Mouse (Mus musculus) E14TG2a.4 (cell line): ENCODE measurements around the gene Nudt16.
"Not testable (repeated sequence)": the region's sequence is repeated elsewhere in the genome, so short reads cannot be mapped to it uniquely, and the experiment has no call there.

Experiments used
- H3K27me3 ChIP-seq: 2 replicates; pipeline ENCODE4 v1.6.1; 2014; ENCODE audit warnings: low read length, control low read depth; ENCODE audit not compliant: insufficient read depth
- H3K36me3 ChIP-seq: 2 replicates; pipeline ENCODE4 v1.6.1; 2014; ENCODE audit warnings: low read length, control low read depth; ENCODE audit not compliant: insufficient read depth
- H3K4me1 ChIP-seq: replicated peaks from 2 replicates; pipeline ENCODE4 v1.6.1; 2014; ENCODE audit warnings: low read depth, low read length, control low read depth
- H3K4me3 ChIP-seq: replicated peaks from 2 replicates; pipeline ENCODE4 v1.5.1; 2014; ENCODE audit warnings: mild to moderate bottlenecking, low read length
- H3K9me3 ChIP-seq: 2 replicates; pipeline ENCODE4 v1.6.1; 2014; ENCODE audit warnings: low read length, control low read depth
- CTCF ChIP-seq: conservative IDR thresholded peaks from 2 replicates; pipeline ENCODE4 v1.5.1; 2014; ENCODE audit warnings: low read length
- NANOG ChIP-seq: IDR thresholded peaks from 2 replicates; pipeline ENCODE4 v1.6.1; 2014; ENCODE audit warnings: borderline replicate concordance, low read length, mixed read lengths
- POU5F1 ChIP-seq: IDR thresholded peaks from 2 replicates; pipeline ENCODE4 v1.6.1; 2014; ENCODE audit warnings: low read length, borderline replicate concordance

Gene Nudt16

DNA sequence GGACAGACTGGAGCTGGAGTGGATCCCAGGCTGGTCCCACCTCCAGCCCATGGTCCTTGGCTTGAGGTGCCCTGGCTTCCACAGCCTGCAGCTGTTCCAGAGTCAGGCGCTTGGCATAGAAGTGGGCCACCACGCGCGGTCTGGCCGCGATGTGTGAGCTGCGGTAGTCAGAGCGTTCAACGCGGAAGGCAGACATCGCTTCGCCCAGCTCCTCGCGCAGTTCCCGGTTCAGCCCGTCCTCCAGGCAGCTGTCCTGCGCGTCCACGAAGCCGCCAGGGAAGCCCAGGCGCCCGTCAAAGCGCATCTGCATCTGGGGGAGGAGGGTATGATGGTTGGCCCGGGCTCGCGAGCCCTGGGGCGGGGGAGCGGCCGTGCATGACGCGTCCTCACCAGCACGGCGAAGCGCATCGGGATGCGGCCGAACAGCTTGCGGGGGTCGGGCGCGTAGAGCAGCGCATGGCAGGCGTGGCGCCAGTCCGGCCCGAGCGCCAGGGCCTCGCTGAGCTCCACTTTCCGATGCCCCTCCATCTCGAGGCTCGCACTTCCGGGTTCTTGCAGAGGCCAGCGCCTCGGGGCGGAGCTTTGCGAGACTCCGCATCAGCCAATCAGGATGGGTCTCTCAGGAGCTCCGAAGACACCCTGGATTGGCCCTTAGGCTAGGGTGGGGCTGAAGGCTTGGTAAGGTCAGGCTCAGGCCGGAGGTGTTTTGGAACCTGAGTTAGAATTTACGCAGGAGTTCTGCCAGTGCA is at the start of gene Nudt16:
Nudt16 (minus strand) TSS at position 572 of the 749 bp plus-strand sequence.
- no peaks in the 10 kb centered on the region for H3K9me3 ChIP-seq
- H3K4me3 ChIP-seq = peak within 1 kb of the TSS; percentile 82
- TF ChIP-seq CTCF = no peak
- TF ChIP-seq POU5F1 = no peak
- peaks cover 12% of the 10 kb centered on the region for H3K4me1 ChIP-seq
- H3K27me3 ChIP-seq = peaks cover 18% of the 10 kb centered on the region
- no peaks in the 10 kb centered on the region for H3K36me3 ChIP-seq

DNA sequence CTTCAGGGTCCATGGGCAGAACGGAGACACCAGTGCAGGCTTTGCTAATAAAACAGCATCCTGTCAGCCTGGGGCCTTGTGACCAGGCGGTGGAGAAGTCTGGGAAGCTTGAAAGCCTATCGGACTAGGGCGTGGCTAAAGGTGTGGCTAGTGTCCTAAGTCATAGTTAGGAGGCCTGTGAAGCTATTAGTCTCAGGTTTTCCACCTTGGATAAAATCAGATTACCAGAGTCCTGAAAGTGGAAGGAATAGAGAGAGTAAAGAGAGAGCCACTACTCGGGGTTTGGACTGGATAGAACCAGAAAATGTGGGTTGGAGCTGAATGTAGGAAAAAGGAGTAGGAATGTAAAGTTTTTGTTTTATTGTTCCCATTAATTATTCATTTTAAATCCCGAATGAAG is 13.4 kb upstream of the Nudt16 start, which contains the start of gene 1700080E11Rik:
1700080E11Rik (minus strand) TSS at position 101 of the 400 bp plus-strand sequence.
- Histone ChIP-seq H3K4me1 (no peaks in the 10 kb centered on the region), H3K36me3 (no peaks in the 10 kb centered on the region), H3K27me3 (no peaks in the 10 kb centered on the region), H3K4me3 (no peak within 1 kb of the TSS), H3K9me3 (no peaks in the 10 kb centered on the region)
- TF ChIP-seq NANOG (no peak), POU5F1 (no peak), CTCF (no peak)

DNA sequence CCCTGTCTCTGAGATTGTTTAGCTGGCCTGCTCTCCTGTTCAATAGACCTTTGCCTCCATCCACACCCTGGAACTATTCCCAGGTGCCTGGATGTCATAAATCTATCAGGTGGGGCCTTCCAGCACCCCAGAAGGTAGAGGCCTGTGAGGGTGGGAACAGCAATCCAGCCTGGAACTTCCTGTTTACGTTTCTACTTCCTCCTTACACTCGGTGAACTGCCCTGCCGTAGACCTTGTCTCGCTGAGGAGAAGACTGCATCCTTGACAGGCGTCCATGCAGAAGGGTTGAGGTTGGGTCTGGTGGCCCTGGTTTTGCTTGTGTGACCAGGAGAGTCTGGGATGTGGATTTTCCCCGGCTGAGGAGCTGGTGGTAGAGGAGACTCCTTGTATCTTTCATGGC is 7.6 kb upstream of the Nudt16 start:
- no peak overlapping the region for H3K4me3 ChIP-seq
- no peaks in the 10 kb centered on the region for H3K36me3 ChIP-seq
- TF ChIP-seq POU5F1 = no peak
- TF ChIP-seq NANOG = no peak
- TF ChIP-seq CTCF = no peak
- no peaks in the 10 kb centered on the region for H3K27me3 ChIP-seq
- H3K4me1 ChIP-seq = no peaks in the 10 kb centered on the region
- no peaks in the 10 kb centered on the region; the same call in 1 of the 2 replicates for H3K9me3 ChIP-seq

DNA sequence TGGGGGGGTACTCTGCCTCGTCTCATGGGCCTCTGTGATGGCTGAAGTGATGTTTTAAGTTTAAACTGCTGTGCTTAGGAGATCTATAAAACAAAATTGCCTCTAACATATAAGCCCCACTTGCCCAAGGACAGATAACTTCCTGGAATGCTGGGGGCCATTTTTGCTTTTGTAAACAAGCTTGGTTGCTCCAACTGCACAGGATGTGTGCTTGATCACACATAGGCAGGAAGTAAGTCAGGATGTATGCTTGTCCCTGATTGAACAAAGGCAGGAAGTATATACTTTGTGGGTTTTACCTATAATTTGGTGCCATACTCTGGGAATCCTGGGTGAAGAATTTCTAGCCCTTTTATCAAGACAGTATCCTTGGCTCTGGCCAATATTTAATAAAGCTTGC is 4.8 kb upstream of the Nudt16 start:
- TF ChIP-seq NANOG = no peak
- no peak for TF ChIP-seq POU5F1
- no peak for TF ChIP-seq CTCF
- H3K4me1 ChIP-seq = peaks cover 4% of the 10 kb centered on the region; the same call in 1 of the 2 replicates
- no peak overlapping the region for H3K4me3 ChIP-seq
- H3K36me3 ChIP-seq = no peaks in the 10 kb centered on the region
- H3K27me3 ChIP-seq = no peaks in the 10 kb centered on the region; the same call in 1 of the 2 replicates
- H3K9me3 ChIP-seq = no peaks in the 10 kb centered on the region; the same call in 1 of the 2 replicates

DNA sequence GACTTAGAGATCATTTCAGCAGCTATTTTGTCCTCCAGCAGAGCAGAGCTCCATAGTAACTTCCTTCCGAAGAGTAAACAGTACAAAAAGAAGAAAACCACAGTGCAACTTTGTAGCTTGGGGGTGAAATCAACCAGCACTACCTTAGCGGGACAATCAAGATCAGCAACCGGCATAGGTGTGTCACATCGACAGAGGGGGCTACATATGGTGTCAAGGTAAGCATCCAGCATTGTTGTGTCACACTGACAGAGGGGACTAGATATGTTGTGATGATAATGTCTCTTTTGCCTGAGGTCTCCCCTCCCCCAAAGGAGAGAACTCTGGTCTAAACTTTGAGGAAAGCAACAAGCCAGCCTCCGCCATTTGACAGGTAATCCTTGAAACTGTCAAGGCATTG is 2.9 kb upstream of the Nudt16 start:
- no peak overlapping the region for H3K4me3 ChIP-seq
- TF ChIP-seq POU5F1 (no peak), CTCF (no peak), NANOG (no peak)
- H3K4me1 ChIP-seq = peaks cover 12% of the 10 kb centered on the region
- peaks cover 18% of the 10 kb centered on the region for H3K27me3 ChIP-seq
- H3K36me3 ChIP-seq = no peaks in the 10 kb centered on the region
- H3K9me3 ChIP-seq = no peaks in the 10 kb centered on the region; the same call in 1 of the 2 replicates

DNA sequence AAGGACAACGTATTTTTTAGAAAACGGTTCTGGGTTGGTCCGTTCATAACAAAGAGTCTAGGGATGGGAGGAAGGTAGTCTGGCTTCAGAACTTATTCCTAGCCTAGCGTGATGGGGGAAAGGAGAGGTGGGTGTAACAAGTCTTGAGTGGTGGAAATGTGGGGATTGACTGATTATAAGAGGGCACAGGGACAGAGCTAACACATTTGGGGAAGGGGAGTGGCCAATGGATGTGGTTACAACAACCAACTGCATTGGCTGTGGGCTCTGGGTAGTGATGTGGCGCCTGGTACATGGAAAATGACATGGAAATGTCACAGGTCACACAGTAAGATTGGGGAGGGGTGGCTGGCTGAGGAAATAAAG is 361 bp upstream of the Nudt16 start:
- H3K36me3 ChIP-seq = no peaks in the 10 kb centered on the region
- H3K4me3 ChIP-seq = peak overlapping the region; percentile 82
- peaks cover 18% of the 10 kb centered on the region for H3K27me3 ChIP-seq
- no peak for TF ChIP-seq CTCF
- no peak for TF ChIP-seq POU5F1
- no peak for TF ChIP-seq NANOG
- no peaks in the 10 kb centered on the region for H3K9me3 ChIP-seq
- peaks cover 12% of the 10 kb centered on the region for H3K4me1 ChIP-seq

DNA sequence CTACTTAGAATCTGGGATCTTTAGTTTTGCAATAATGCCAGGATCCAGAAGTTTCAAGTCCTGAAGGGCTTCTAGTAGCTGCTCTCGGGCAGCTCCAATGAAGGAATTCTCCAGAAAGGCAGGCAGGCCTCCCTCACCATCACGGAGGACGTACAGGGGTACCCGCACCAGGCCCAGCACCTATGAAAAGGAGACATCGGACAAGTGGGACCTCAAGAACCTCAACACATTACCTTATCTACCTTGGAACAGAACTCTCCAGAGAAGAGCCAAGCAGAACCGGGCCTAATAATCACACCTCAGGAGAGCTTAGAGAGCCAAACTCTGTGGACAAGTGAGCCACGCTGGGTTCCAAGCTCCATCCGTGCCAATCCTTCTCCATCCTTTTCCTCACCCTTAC is 1.3 kb downstream of the Nudt16 start:
- Histone ChIP-seq H3K9me3 (no peaks in the 10 kb centered on the region), H3K4me3 (no peak overlapping the region), H3K4me1 (peaks cover 12% of the 10 kb centered on the region), H3K36me3 (no peaks in the 10 kb centered on the region), H3K27me3 (peaks cover 18% of the 10 kb centered on the region)
- no peak for TF ChIP-seq POU5F1

DNA sequence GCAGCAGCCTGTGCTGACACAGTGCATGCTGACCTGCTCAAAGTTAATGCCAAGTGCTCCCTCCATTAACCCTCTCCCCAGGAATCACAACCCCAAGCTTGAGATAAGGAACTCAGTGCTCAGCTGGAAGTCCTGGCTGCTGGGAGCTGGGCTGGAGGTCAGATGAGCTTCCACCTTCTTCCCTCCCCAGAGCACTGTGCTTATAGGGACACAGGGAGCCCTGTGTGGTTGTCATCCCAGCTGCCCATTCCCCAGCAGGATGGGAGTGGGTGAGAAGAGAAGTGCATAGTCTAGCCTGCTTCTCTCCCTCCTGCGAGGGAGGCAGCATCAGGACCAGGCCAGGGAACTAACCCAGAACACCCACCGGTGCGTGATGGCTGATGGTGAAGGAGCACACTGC is 6.4 kb downstream of the Nudt16 start:
- H3K27me3 ChIP-seq, H3K4me3 ChIP-seq, H3K4me1 ChIP-seq, H3K36me3 ChIP-seq, H3K9me3 ChIP-seq: not testable (repeated sequence)

DNA sequence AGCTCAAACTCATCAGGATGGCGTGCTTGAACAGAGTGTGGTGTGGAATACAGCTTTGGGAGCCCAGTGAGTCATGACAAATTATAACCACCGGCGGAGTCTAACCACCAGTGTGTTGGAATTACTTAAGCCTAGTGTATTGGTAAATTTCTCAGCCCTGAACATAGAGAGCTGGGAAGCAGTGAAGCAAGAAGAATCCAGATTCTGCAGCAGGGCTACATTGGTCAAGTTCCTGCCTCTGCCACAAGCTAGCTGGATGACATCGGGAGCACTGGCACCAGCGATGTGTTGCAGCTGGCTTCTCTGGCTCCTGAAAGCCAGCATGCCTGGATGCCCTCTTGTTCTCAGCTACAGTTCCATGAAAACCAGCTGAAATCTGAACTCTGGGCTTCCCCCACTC is 27.7 kb downstream of the Nudt16 start:
- H3K4me1 ChIP-seq = no peaks in the 10 kb centered on the region
- no peaks in the 10 kb centered on the region for H3K36me3 ChIP-seq
- H3K4me3 ChIP-seq = no peak overlapping the region
- no peak for TF ChIP-seq NANOG
- TF ChIP-seq POU5F1 = no peak
- no peak for TF ChIP-seq CTCF
- H3K9me3 ChIP-seq = no peaks in the 10 kb centered on the region
- no peaks in the 10 kb centered on the region for H3K27me3 ChIP-seq
